Mouse (Mus musculus): ENCODE results near the gene Ccdc182. TPM values are rescaled to one million over a fixed set of nuclear protein-coding genes. Genes with fewer than 3 reads are reported as not detected.

The Ccdc182 gene
- polyA plus RNA-seq, 1 experiment from 2014 or later = 0.73 TPM

GRCm38 (mm10) chr11:88288805-88289340 lies 5.0 kb upstream of the Ccdc182 start:
- Histone ChIP-seq H3K9me3 (no peaks in the 10 kb centered on the region), H3K4me3 (no peak overlapping the region), H3K27me3 (ENCODE audit: poor library complexity, severe bottlenecking) (peaks cover 47% of the 10 kb centered on the region), H3K36me3 (replicated peaks) (no peaks in the 10 kb centered on the region), H3K27ac (peak overlapping the region; percentile 22; the same call in 1 of the 2 replicates), H3K4me1 (peaks cover 33% of the 10 kb centered on the region)
- 70% methylated on average over 12 of the region's 12 CpGs for WGBS
- DNase-seq (ENCODE audit: extremely low spot score, low spot score) = no peak

- Histone ChIP-seq H3K27me3 (ENCODE audit: poor library complexity, severe bottlenecking) (peaks cover 70% of the 10 kb centered on the region), H3K36me3 (replicated peaks) (no peaks in the 10 kb centered on the region), H3K4me3 (no peak overlapping the region), H3K9me3 (no peaks in the 10 kb centered on the region), H3K4me1 (peaks cover 47% of the 10 kb centered on the region), H3K27ac (no peak overlapping the region)
- no peak for DNase-seq (ENCODE audit: extremely low spot score, low spot score)
- 74% methylated on average over 4 of the region's 4 CpGs for WGBS
Measured at GRCm38 (mm10) chr11:88291245-88291644, 2.6 kb upstream of the Ccdc182 start.

GRCm38 (mm10) chr11:88291688-88292087 lies 2.2 kb upstream of the Ccdc182 start:
- no peak overlapping the region for H3K27ac ChIP-seq
- 35% methylated on average over 4 of the region's 4 CpGs for WGBS
- H3K4me3 ChIP-seq = no peak overlapping the region
- H3K9me3 ChIP-seq = no peaks in the 10 kb centered on the region
- no peak for DNase-seq (ENCODE audit: extremely low spot score, low spot score)
- peaks cover 49% of the 10 kb centered on the region for H3K4me1 ChIP-seq
- H3K27me3 ChIP-seq (ENCODE audit: poor library complexity, severe bottlenecking) = peaks cover 75% of the 10 kb centered on the region
- H3K36me3 ChIP-seq (replicated peaks) = no peaks in the 10 kb centered on the region

- DNase-seq (ENCODE audit: extremely low spot score, low spot score) = no peak
- H3K4me3 ChIP-seq = peak overlapping the region; percentile 45
- peak overlapping the region; percentile 79 for H3K27ac ChIP-seq
- peaks cover 57% of the 10 kb centered on the region for H3K27me3 ChIP-seq (ENCODE audit: poor library complexity, severe bottlenecking)
- WGBS = 19% methylated on average over 17 of the region's 17 CpGs
- peaks cover 48% of the 10 kb centered on the region for H3K4me1 ChIP-seq
- H3K36me3 ChIP-seq (replicated peaks) = no peaks in the 10 kb centered on the region
- H3K9me3 ChIP-seq = no peaks in the 10 kb centered on the region
Measured at GRCm38 (mm10) chr11:88294394-88294710, 494 bp downstream of the Ccdc182 start.

- Histone ChIP-seq H3K27me3 (ENCODE audit: poor library complexity, severe bottlenecking) (peaks cover 54% of the 10 kb centered on the region), H3K4me1 (peaks cover 48% of the 10 kb centered on the region), H3K4me3 (no peak overlapping the region), H3K9me3 (no peaks in the 10 kb centered on the region), H3K36me3 (replicated peaks) (no peaks in the 10 kb centered on the region), H3K27ac (no peak overlapping the region)
- DNase-seq (ENCODE audit: extremely low spot score, low spot score) = no peak
- WGBS = 85% methylated on average over 5 of the region's 5 CpGs
Measured at GRCm38 (mm10) chr11:88295298-88295697, 1.4 kb downstream of the Ccdc182 start.

- Histone ChIP-seq H3K4me3 (no peak overlapping the region), H3K9me3 (no peaks in the 10 kb centered on the region), H3K27me3 (ENCODE audit: poor library complexity, severe bottlenecking) (peaks cover 49% of the 10 kb centered on the region), H3K4me1 (peaks cover 49% of the 10 kb centered on the region), H3K27ac (no peak overlapping the region), H3K36me3 (replicated peaks) (no peaks in the 10 kb centered on the region)
- no peak for DNase-seq (ENCODE audit: extremely low spot score, low spot score)
- WGBS = 64% methylated on average over 4 of the region's 4 CpGs
Measured at GRCm38 (mm10) chr11:88297526-88297925, 3.7 kb downstream of the Ccdc182 start.

GRCm38 (mm10) chr11:88299345-88299744 lies 5.5 kb downstream of the Ccdc182 start:
- 78% methylated on average over 4 of the region's 4 CpGs for WGBS
- H3K4me3 ChIP-seq = no peak overlapping the region
- H3K9me3 ChIP-seq = no peaks in the 10 kb centered on the region
- peaks cover 35% of the 10 kb centered on the region for H3K4me1 ChIP-seq
- peaks cover 34% of the 10 kb centered on the region for H3K27me3 ChIP-seq (ENCODE audit: poor library complexity, severe bottlenecking)
- DNase-seq (ENCODE audit: extremely low spot score, low spot score) = no peak
- H3K36me3 ChIP-seq (replicated peaks) = no peaks in the 10 kb centered on the region
- 0 out of 2 replicates have a peak overlapping the region, but pooled peaks have one; percentile 30 for H3K27ac ChIP-seq

- no peak for DNase-seq (ENCODE audit: extremely low spot score, low spot score)
- Histone ChIP-seq H3K9me3 (no peaks in the 10 kb centered on the region), H3K27ac (no peak overlapping the region), H3K4me1 (peaks cover 19% of the 10 kb centered on the region), H3K4me3 (no peak overlapping the region), H3K27me3 (ENCODE audit: poor library complexity, severe bottlenecking) (0 out of 2 replicates have a peak, but pooled peaks cover 11% of the 10 kb centered on the region), H3K36me3 (replicated peaks) (no peaks in the 10 kb centered on the region)
- WGBS = 44% methylated on average over 6 of the region's 6 CpGs
Measured at GRCm38 (mm10) chr11:88301619-88302018, 7.8 kb downstream of the Ccdc182 start.

- 90% methylated on average over 6 of the region's 6 CpGs for WGBS
- peaks cover 12% of the 10 kb centered on the region; the same call in 1 of the 2 replicates for H3K27me3 ChIP-seq (ENCODE audit: poor library complexity, severe bottlenecking)
- DNase-seq (ENCODE audit: extremely low spot score, low spot score) = no peak
- no peaks in the 10 kb centered on the region for H3K9me3 ChIP-seq
- H3K4me1 ChIP-seq = peaks cover 42% of the 10 kb centered on the region
- H3K4me3 ChIP-seq = no peak overlapping the region
- H3K36me3 ChIP-seq (replicated peaks) = no peaks in the 10 kb centered on the region
- H3K27ac ChIP-seq = no peak overlapping the region
Measured at GRCm38 (mm10) chr11:88305759-88306158, 11.9 kb downstream of the Ccdc182 start.

GRCm38 (mm10) chr11:88307616-88308543 lies 14.0 kb downstream of the Ccdc182 start:
- 84% methylated on average over 14 of the region's 14 CpGs for WGBS

GRCm38 (mm10) chr11:88309059-88309700 lies 15.3 kb downstream of the Ccdc182 start:
- no peaks in the 10 kb centered on the region for H3K9me3 ChIP-seq
- whole genome bisulfite sequencing = 60% methylated on average over 10 of the region's 10 CpGs
- H3K36me3 ChIP-seq (replicated peaks) = no peaks in the 10 kb centered on the region
- no peak overlapping the region for H3K4me3 ChIP-seq
- H3K27ac ChIP-seq = peak overlapping the region; percentile 73
- no peak for DNase-seq (ENCODE audit: extremely low spot score, low spot score)
- H3K4me1 ChIP-seq = peaks cover 64% of the 10 kb centered on the region
- peaks cover 22% of the 10 kb centered on the region for H3K27me3 ChIP-seq (ENCODE audit: poor library complexity, severe bottlenecking)

More at GRCm38 (mm10) chr11:88307616-88308543, 14.0 kb downstream of the Ccdc182 start:
- no peaks in the 10 kb centered on the region for H3K36me3 ChIP-seq (replicated peaks)
- H3K27ac ChIP-seq = peak overlapping the region; percentile 70
- no peak overlapping the region for H3K4me3 ChIP-seq
- H3K4me1 ChIP-seq = peaks cover 51% of the 10 kb centered on the region
- H3K27me3 ChIP-seq (ENCODE audit: poor library complexity, severe bottlenecking) = peaks cover 24% of the 10 kb centered on the region
- DNase-seq (ENCODE audit: extremely low spot score, low spot score) = no peak
- no peaks in the 10 kb centered on the region for H3K9me3 ChIP-seq

- Histone ChIP-seq H3K27me3 (ENCODE audit: poor library complexity, severe bottlenecking) (peaks cover 29% of the 10 kb centered on the region), H3K36me3 (replicated peaks) (no peaks in the 10 kb centered on the region), H3K4me1 (peaks cover 64% of the 10 kb centered on the region), H3K9me3 (no peaks in the 10 kb centered on the region), H3K4me3 (no peak overlapping the region), H3K27ac (peak overlapping the region; percentile 73)
- 78% methylated on average over 6 of the region's 6 CpGs for WGBS
- DNase-seq (ENCODE audit: extremely low spot score, low spot score) = no peak
Measured at GRCm38 (mm10) chr11:88310773-88311172, 16.9 kb downstream of the Ccdc182 start.

- H3K4me1 ChIP-seq = peaks cover 65% of the 10 kb centered on the region
- no peaks in the 10 kb centered on the region for H3K9me3 ChIP-seq
- no peak for DNase-seq (ENCODE audit: extremely low spot score, low spot score)
- H3K27me3 ChIP-seq (ENCODE audit: poor library complexity, severe bottlenecking) = peaks cover 29% of the 10 kb centered on the region
- 71% methylated on average over 7 of the region's 7 CpGs for WGBS
- no peaks in the 10 kb centered on the region for H3K36me3 ChIP-seq (replicated peaks)
- H3K4me3 ChIP-seq = no peak overlapping the region
- peak overlapping the region; percentile 73; the same call in 1 of the 2 replicates for H3K27ac ChIP-seq
Measured at GRCm38 (mm10) chr11:88311606-88312005, 17.7 kb downstream of the Ccdc182 start.
